Mouse (Mus musculus): ENCODE measurements around the gene Prdx3. TPM values are rescaled to one million over a fixed set of nuclear protein-coding genes. Genes with fewer than 3 reads are reported as not detected.

The Prdx3 gene
- polyA plus RNA-seq (2015; fragmentation: Nextera tagmentation; extraction: Ambion mirVana), result 171 and 182 TPM in 2 replicates

GRCm38 (mm10) chr19:60874064-60874694 lies at the start of gene Prdx3:
Gene Prdx3, minus strand, starts transcription at chr19:60874556.
- peak within 1 kb of the TSS; percentile 97 for H3K27ac ChIP-seq (ENCODE audit: low read depth)
- H3K4me3 ChIP-seq (ENCODE audit: low read depth, low read length), result peak within 1 kb of the TSS; percentile 87
- peak within 1 kb of the TSS; percentile 84 for H3K4me2 ChIP-seq (ENCODE audit: low read depth, low read length)
- WGBS (ENCODE audit: insufficient replicate concordance), result under 1% methylated on average over 27 of the region's 28 CpGs
- ATAC-seq (peak; percentile 98), DNase-seq (peak; percentile 99)
- H3K36me3 ChIP-seq (replicated peaks; ENCODE audit: insufficient read depth, low read length), result peaks cover 21% of the 10 kb centered on the region
- H3K27me3 ChIP-seq (ENCODE audit: insufficient read depth, low read length), result no peaks in the 10 kb centered on the region
- H3K4me1 ChIP-seq (ENCODE audit: insufficient read depth), result peaks cover 26% of the 10 kb centered on the region
- no peaks in the 10 kb centered on the region for H3K9me3 ChIP-seq (ENCODE audit: low read length)
- peak within 1 kb of the TSS; percentile 91 for H3K9ac ChIP-seq (replicated peaks)
- TF ChIP-seq EP300 (IDR thresholded peaks at IDR 0.05; ENCODE audit: low read depth) (no peak), CTCF (IDR thresholded peaks at IDR 0.05; ENCODE audit: low read depth) (peak; percentile 16; the same call in 1 of the 2 replicates)

DNA sequence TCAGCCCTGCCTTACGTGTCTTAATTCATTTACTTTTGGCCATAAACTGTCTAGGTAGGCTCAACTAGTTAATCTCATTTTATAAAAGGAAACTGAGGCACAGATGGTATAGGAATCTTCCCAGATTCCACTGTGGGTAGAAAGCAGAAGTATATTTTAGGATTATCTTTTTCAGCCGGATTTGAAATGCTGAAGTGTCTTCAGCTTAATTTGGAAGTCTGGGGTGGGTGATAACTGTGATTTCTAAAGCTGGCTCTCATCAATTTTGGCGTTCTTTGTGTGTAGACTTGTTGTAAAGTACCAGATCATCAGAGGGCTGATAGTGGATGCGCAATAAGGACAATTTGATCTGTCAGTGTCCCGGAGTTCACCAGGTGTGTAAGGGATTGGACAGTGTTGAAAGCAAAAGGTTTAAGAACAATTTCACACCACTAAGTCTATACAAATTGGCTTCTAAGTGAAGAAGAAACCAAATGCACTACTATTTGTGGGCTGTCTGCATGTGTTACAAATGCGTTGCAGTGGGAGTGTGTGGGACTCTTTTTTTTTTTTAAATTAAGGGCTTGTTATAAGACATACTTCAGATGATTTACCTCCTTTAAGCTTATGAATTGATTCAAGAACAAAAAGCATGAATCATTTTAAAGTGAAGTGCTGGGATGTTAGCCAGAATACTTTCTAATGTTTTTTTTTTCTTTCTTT lies 42.7 kb upstream of the Prdx3 start:
- Histone ChIP-seq H3K4me1 (ENCODE audit: insufficient read depth) (no peaks in the 10 kb centered on the region), H3K27me3 (ENCODE audit: insufficient read depth, low read length) (no peaks in the 10 kb centered on the region), H3K4me3 (ENCODE audit: low read depth, low read length) (no peak overlapping the region), H3K4me2 (ENCODE audit: low read depth, low read length) (no peak overlapping the region), H3K27ac (ENCODE audit: low read depth) (no peak overlapping the region), H3K9ac (replicated peaks) (no peak overlapping the region), H3K9me3 (ENCODE audit: low read length) (no peaks in the 10 kb centered on the region), H3K36me3 (replicated peaks; ENCODE audit: insufficient read depth, low read length) (no peaks in the 10 kb centered on the region)
- TF ChIP-seq CTCF (IDR thresholded peaks at IDR 0.05; ENCODE audit: low read depth), result no peak
- no peak for TF ChIP-seq EP300 (IDR thresholded peaks at IDR 0.05; ENCODE audit: low read depth)
- 78% methylated on average over 6 of the region's 6 CpGs for WGBS (ENCODE audit: insufficient replicate concordance)
- no peak for DNase-seq
- ATAC-seq, result no peak

GRCm38 (mm10) chr19:60915862-60916261 lies 41.5 kb upstream of the Prdx3 start:
- Histone ChIP-seq H3K4me3 (ENCODE audit: low read depth, low read length) (no peak overlapping the region), H3K27me3 (ENCODE audit: insufficient read depth, low read length) (no peaks in the 10 kb centered on the region), H3K4me1 (ENCODE audit: insufficient read depth) (no peaks in the 10 kb centered on the region), H3K9ac (replicated peaks) (no peak overlapping the region), H3K4me2 (ENCODE audit: low read depth, low read length) (no peak overlapping the region), H3K27ac (ENCODE audit: low read depth) (no peak overlapping the region), H3K36me3 (replicated peaks; ENCODE audit: insufficient read depth, low read length) (no peaks in the 10 kb centered on the region), H3K9me3 (ENCODE audit: low read length) (no peaks in the 10 kb centered on the region)
- no peak for ATAC-seq
- WGBS (ENCODE audit: insufficient replicate concordance), result 63% methylated on average over 3 of the region's 3 CpGs
- DNase-seq, result no peak
- TF ChIP-seq EP300 (IDR thresholded peaks at IDR 0.05; ENCODE audit: low read depth) (no peak), CTCF (IDR thresholded peaks at IDR 0.05; ENCODE audit: low read depth) (no peak)

DNA sequence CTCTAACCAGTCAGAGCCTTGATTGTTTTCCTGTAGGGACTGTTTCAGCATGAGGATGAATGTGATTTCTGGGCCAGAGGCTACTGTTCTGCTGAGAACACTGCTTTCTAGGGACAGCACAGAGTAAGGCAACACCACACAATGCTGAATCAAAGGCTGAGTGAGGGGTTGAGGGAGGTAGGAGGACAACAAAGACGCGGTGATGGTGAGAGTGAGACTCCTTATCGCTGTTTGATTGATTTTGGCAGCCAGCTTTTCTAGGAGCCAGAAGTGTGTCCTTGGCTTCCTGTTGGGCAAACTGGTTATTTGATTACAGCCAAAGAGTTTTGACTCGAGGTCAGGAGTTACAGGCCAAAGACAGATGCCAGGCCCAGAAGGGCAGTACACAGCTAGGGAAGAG lies 40.9 kb upstream of the Prdx3 start:
- Histone ChIP-seq H3K27ac (ENCODE audit: low read depth) (no peak overlapping the region), H3K27me3 (ENCODE audit: insufficient read depth, low read length) (no peaks in the 10 kb centered on the region), H3K4me2 (ENCODE audit: low read depth, low read length) (no peak overlapping the region), H3K9me3 (ENCODE audit: low read length) (no peaks in the 10 kb centered on the region), H3K36me3 (replicated peaks; ENCODE audit: insufficient read depth, low read length) (no peaks in the 10 kb centered on the region), H3K4me1 (ENCODE audit: insufficient read depth) (no peaks in the 10 kb centered on the region), H3K4me3 (ENCODE audit: low read depth, low read length) (no peak overlapping the region), H3K9ac (replicated peaks) (no peak overlapping the region)
- DNase-seq (no peak), ATAC-seq (no peak)
- WGBS (ENCODE audit: insufficient replicate concordance), result 51% methylated on average over 4 of the region's 4 CpGs
- TF ChIP-seq EP300 (IDR thresholded peaks at IDR 0.05; ENCODE audit: low read depth) (no peak), CTCF (IDR thresholded peaks at IDR 0.05; ENCODE audit: low read depth) (no peak)

DNA sequence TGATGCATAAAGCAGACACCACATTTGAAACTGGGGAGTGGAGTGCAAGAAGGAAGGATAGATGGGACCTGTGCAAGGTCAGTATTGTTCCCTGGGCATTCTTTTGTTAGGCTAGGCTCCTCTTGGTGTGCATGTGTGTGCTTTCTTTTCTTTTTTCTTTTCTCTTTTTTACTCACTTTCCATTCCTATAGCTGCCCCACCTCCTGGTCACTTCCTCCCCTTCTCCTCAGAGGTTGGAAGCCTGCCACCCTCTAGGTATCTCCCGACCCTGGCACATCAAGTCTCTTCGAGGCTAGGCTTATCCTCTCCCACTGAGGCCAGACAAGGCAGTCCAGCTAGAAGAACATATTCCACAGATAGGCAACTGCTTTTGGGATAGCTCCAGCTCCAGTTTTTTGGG lies 37.3 kb upstream of the Prdx3 start:
- TF ChIP-seq EP300 (IDR thresholded peaks at IDR 0.05; ENCODE audit: low read depth), result no peak
- no peak for TF ChIP-seq CTCF (IDR thresholded peaks at IDR 0.05; ENCODE audit: low read depth)
- H3K27ac ChIP-seq (ENCODE audit: low read depth), result no peak overlapping the region
- H3K9ac ChIP-seq (replicated peaks), result no peak overlapping the region
- no peaks in the 10 kb centered on the region for H3K36me3 ChIP-seq (replicated peaks; ENCODE audit: insufficient read depth, low read length)
- ATAC-seq, result no peak
- DNase-seq, result no peak
- no peaks in the 10 kb centered on the region for H3K4me1 ChIP-seq (ENCODE audit: insufficient read depth)
- H3K4me2 ChIP-seq (ENCODE audit: low read depth, low read length), result no peak overlapping the region
- H3K4me3 ChIP-seq (ENCODE audit: low read depth, low read length), result no peak overlapping the region
- H3K27me3 ChIP-seq (ENCODE audit: insufficient read depth, low read length), result no peaks in the 10 kb centered on the region
- no peaks in the 10 kb centered on the region for H3K9me3 ChIP-seq (ENCODE audit: low read length)
- 49% methylated on average over 2 of the region's 2 CpGs for WGBS (ENCODE audit: insufficient replicate concordance)

- H3K27me3 ChIP-seq (ENCODE audit: insufficient read depth, low read length), result no peaks in the 10 kb centered on the region
- no peaks in the 10 kb centered on the region for H3K36me3 ChIP-seq (replicated peaks; ENCODE audit: insufficient read depth, low read length)
- no peaks in the 10 kb centered on the region for H3K4me1 ChIP-seq (ENCODE audit: insufficient read depth)
- no peak for DNase-seq
- H3K4me2 ChIP-seq (ENCODE audit: low read depth, low read length), result no peak overlapping the region
- H3K9ac ChIP-seq (replicated peaks), result no peak overlapping the region
- TF ChIP-seq EP300 (IDR thresholded peaks at IDR 0.05; ENCODE audit: low read depth) (no peak), CTCF (IDR thresholded peaks at IDR 0.05; ENCODE audit: low read depth) (no peak)
- no peak for ATAC-seq
- H3K27ac ChIP-seq (ENCODE audit: low read depth), result no peak overlapping the region
- no peaks in the 10 kb centered on the region for H3K9me3 ChIP-seq (ENCODE audit: low read length)
- no peak overlapping the region for H3K4me3 ChIP-seq (ENCODE audit: low read depth, low read length)
These were observed 35.9 kb upstream of the Prdx3 start for GRCm38 (mm10) chr19:60910304-60910703.
